ENCODE assay signal across 8 mouse cellular contexts in the genomic region with DNA sequence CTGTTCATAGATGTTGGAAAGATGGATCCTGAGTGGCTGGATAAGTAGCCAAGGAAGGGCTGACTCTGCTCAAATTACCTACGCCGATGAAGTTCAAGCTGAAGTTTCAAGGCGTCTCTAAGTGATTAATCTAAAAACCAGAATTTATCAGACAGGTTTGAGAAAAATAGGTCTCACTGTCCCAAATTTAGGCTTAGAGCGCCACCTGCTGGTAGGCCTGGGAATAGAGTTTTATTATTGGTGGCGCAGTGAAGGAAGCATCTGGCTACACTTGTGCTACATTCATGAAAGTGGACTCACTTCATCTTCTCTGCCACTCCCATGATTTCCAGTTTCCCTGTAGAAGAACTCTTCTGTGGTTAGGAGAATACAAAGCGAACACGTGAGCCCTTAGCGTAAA.
A peak's percentile ranks its signal among the peaks of the same experiment; 100 is the strongest.
DNase-seq lines count a peak whose midpoint lies in the region; ATAC-seq and TF ChIP-seq lines count a peak whose summit lies in the region.

No protein-coding gene starts in this region.

- no peak overlapping the region for H3K9ac ChIP-seq in neural tube, embryonic 15.5 days (replicated peaks)
- no peak overlapping the region for H3K9ac ChIP-seq in kidney, postnatal 0 days (ENCODE audit: low read depth, low read length)
- H3K9ac ChIP-seq in liver, embryonic 13.5 days: no peak overlapping the region

- H3K4me3 ChIP-seq in neural tube, embryonic 15.5 days (replicated peaks): no peak overlapping the region
- no peak overlapping the region for H3K4me3 ChIP-seq in kidney, postnatal 0 days (replicated peaks; ENCODE audit: low read depth, low read length)
- no peak overlapping the region for H3K4me3 ChIP-seq in liver, embryonic 13.5 days (replicated peaks)

- H3K9me3 ChIP-seq in neural tube, embryonic 15.5 days (replicated peaks): no peaks in the 10 kb centered on the region
- H3K9me3 ChIP-seq in kidney, postnatal 0 days (replicated peaks; ENCODE audit: low read length): no peaks in the 10 kb centered on the region
- no peaks in the 10 kb centered on the region for H3K9me3 ChIP-seq in liver, embryonic 13.5 days (replicated peaks)

- peaks cover 8% of the 10 kb centered on the region; the same call in 1 of the 2 replicates for H3K4me1 ChIP-seq in neural tube, embryonic 15.5 days
- no peaks in the 10 kb centered on the region for H3K4me1 ChIP-seq in kidney, postnatal 0 days (replicated peaks; ENCODE audit: insufficient read depth, low read length)
- H3K4me1 ChIP-seq in liver, embryonic 13.5 days (replicated peaks): no peaks in the 10 kb centered on the region

- H3K36me3 ChIP-seq in neural tube, embryonic 15.5 days: peaks cover 7% of the 10 kb centered on the region
- H3K36me3 ChIP-seq in kidney, postnatal 0 days (ENCODE audit: insufficient read depth, low read length): no peaks in the 10 kb centered on the region
- H3K36me3 ChIP-seq in liver, embryonic 13.5 days: no peaks in the 10 kb centered on the region

- DNase-seq in neural tube, embryonic 10.5 days (ENCODE audit: extremely low spot score, low spot score): peak; percentile 90
- DNase-seq in cerebellum, adult 11 months: peak; percentile 66
- DNase-seq in kidney, postnatal 0 days (ENCODE audit: low spot score): peak; percentile 80
- peak; percentile 23 for DNase-seq in liver, embryonic 13.5 days
- peak; percentile 84 to 92 for DNase-seq in right cerebral cortex, postnatal 10 days (ENCODE audit: low spot score in 2 of 2)

- WGBS in neural tube, embryonic 15.5 days: 13% methylated on average over 8 of the region's 8 CpGs
- WGBS in kidney, postnatal 0 days: 8% methylated on average over 8 of the region's 8 CpGs
- 14% methylated on average over 8 of the region's 8 CpGs for WGBS in liver, embryonic 13.5 days (ENCODE audit: insufficient replicate concordance)

- peak; percentile 96 for TF ChIP-seq CTCF in kidney, postnatal 0 days (IDR thresholded peaks at IDR 0.05; ENCODE audit: low read depth)

- H3K27ac ChIP-seq in neural tube, embryonic 15.5 days (replicated peaks): no peak overlapping the region
- no peak overlapping the region for H3K27ac ChIP-seq in kidney, postnatal 0 days
- H3K27ac ChIP-seq in liver, embryonic 13.5 days: no peak overlapping the region

- H3K27me3 ChIP-seq in neural tube, embryonic 15.5 days (replicated peaks): no peaks in the 10 kb centered on the region
- H3K27me3 ChIP-seq in kidney, postnatal 0 days (ENCODE audit: insufficient read depth, low read length): peaks cover 3% of the 10 kb centered on the region; the same call in 1 of the 2 replicates
- H3K27me3 ChIP-seq in liver, embryonic 13.5 days: no peaks in the 10 kb centered on the region

- H3K4me2 ChIP-seq in neural tube, embryonic 15.5 days: no peak overlapping the region
- H3K4me2 ChIP-seq in kidney, postnatal 0 days (ENCODE audit: low read length): no peak overlapping the region
- H3K4me2 ChIP-seq in liver, embryonic 13.5 days: no peak overlapping the region

- no peak for ATAC-seq in neural tube, embryonic 15.5 days (ENCODE audit: low FRiP score)
- peak; percentile 38; the same call in 1 of the 2 replicates for ATAC-seq in frontal cortex, adult (ENCODE audit: low TSS enrichment)
- no peak for ATAC-seq in kidney, postnatal 0 days (replicated peaks; ENCODE audit: low FRiP score, low read depth)
- ATAC-seq in liver, embryonic 13.5 days (ENCODE audit: low read depth): no peak
- ATAC-seq in erythroblast, adult 5-6 weeks (replicated peaks; ENCODE audit: low FRiP score, poor library complexity, severe bottlenecking): no peak

Comparison
In these comparisons a context has a peak if more than half of its experiments do, and no peak if none do; other contexts are left out.
1. DNase-seq: peak in every context shown above with its lines; median percentile 90 in neural tube, embryonic 10.5 days; 88 in right cerebral cortex, postnatal 10 days; 80 in kidney, postnatal 0 days; 66 in cerebellum, adult 11 months; 23 in liver, embryonic 13.5 days.